Mouse (Mus musculus) left cerebral cortex, adult 11 months (tissue): ENCODE measurements around the gene Nrl.

Experiments used
- DNase-seq: peaks from one replicate; pipeline ENCODE4 v3.0.0; 2022; ENCODE audit warnings: low spot score

Gene Nrl

GRCm38 (mm10) chr14:55484430-55485085, 40.2 kb downstream of the Nrl start:
- no peak for DNase-seq

DNA sequence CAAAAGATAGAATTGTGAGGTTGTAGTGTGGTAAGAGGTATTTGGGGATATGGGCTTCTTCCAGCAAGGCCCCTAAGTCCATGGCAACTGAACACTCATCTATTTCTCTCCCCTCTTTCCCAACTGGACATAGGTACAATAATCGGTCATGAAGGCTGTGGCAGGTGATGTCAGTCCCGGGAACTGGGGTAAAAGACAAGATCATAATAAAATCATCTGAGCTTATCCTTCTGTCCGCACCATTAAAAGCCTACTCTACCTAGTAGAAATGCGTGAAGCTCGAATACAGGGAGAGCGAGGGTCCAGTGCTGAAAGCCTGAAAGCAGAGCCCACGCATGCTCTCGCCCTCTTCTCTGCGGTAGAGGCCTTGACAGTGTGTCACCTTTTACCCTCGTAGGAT, 45.2 kb downstream of the Nrl start:
- no peak for DNase-seq

DNA sequence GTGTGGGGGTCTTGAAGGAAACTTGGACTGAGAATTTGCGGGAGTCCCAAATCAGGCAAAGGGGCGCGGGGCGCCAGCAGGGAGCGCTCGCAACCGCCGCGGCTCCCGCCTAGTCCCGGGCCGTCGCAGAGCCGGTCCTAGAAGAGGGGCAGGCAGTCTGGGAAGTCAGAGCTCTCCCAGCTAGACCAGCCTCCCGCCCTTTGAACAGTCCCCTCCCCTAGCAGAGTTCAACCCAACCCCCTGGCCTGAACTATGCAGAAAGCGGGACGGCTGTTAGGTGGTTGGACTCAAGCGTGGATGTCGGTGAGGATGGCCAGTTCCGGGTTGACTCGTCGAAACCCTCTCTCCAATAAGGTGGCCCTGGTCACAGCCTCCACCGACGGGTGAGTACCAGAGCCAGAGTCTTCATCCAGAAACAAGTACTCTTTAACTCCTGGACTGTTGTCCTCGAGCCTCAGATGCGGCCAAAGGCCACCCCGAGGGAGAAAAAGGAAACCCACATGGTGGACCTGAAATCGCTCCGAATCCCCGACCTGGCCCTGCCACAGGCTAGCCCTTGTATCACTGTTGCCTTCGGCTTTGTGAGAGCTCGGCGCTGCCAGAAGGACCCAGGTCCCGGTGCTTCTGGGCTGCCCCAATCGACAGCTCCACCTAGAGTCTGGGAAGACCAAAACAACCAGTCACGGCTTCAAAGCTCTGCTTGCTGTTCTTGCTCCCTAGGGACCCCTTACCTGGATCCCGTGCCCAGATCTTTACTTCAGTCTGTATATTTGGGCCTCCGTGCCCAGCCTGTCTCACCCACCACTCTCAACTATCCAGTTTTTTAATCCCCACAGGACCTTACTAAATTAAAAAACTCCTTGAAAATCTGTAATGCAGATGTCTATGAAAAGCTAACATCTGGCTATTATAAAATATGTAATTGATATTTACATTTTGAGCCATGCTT, 45.9 kb downstream of the Nrl start, which contains the start of gene Dhrs4:
Dhrs4 (plus strand) TSS at position 108 of the 949 bp plus-strand sequence.
- peak; percentile 52 for DNase-seq

- DNase-seq: no peak
Observed at GRCm38 (mm10) chr14:55477829-55478228, 47.0 kb downstream of the Nrl start.

GRCm38 (mm10) chr14:55477421-55477820, 47.4 kb downstream of the Nrl start:
- no peak for DNase-seq

GRCm38 (mm10) chr14:55475654-55476053, 49.1 kb downstream of the Nrl start:
- no peak for DNase-seq

DNA sequence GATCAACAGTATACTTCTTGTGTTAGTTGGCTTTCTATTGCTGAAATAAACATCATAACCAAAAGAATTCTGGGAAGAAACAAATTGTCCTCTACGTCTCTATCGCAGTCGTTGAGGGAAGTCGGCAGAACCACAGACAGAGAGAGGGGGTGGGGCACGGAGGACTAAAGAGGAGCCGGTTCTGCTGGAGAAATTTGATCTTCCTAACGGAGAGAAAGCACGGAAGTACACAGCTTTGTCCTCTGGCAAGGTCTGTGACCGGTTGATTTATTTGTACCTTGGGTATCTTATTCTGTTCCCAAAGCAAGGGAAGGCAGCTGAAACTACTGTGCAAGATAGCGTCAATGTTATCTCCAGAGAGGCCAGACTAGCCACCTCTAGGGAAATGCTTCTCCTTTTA, 54.0 kb downstream of the Nrl start:
- no peak for DNase-seq

GRCm38 (mm10) chr14:55469821-55470220, 55.0 kb downstream of the Nrl start:
- DNase-seq: no peak

DNA sequence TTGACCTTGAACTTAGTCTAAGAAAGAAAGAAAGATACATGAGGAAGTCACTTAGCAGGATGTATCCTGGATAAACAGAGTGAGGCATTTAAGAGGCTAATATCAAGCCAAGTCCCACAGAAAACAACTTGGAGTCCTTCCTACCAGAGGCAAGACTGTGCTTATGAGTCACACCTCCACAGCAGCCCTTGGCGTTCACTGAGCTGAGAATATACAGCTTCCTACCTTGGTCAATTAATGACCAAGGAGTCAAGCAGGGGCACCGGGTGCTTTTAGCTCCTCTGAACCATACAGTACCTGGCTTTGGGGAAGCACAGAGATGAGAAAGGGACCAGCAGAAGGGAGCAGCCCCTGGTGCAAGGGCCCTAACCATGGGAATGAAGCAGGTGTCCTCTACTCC, 55.7 kb downstream of the Nrl start:
- DNase-seq: no peak
